Comparison of ENCODE assay signal across 29 mouse cellular contexts in genomic region chr16:30052271-30052670, GRCm38 (mm10). TPM values are rescaled to one million over a fixed set of nuclear protein-coding genes. Genes with fewer than 3 reads are reported as not detected.
A peak's percentile ranks its signal among the peaks of the same experiment; 100 is the strongest.
DNase-seq lines count a peak whose midpoint lies in the region; ATAC-seq and TF ChIP-seq lines count a peak whose summit lies in the region.
"Had no signal": no experiment of that assay in that cellular context is flagged by ENCODE, and none has a peak within 500 bp of the region (broad histone marks: within the 10 kb centered on the region; RNA-seq: fewer than 3 reads in every experiment).

No protein-coding gene starts in this region.

- H3K27me3 ChIP-seq in liver, embryonic 12.5 days (replicated peaks) = peaks cover 48% of the 10 kb centered on the region
- no peaks in the 10 kb centered on the region for H3K27me3 ChIP-seq in intestine, embryonic 15.5 days (replicated peaks)
- H3K27me3 ChIP-seq in stomach, embryonic 15.5 days (replicated peaks) = no peaks in the 10 kb centered on the region
- no peaks in the 10 kb centered on the region for H3K27me3 ChIP-seq in cerebellum, adult 2 months (ENCODE audit: control insufficient read depth, insufficient read depth, low read length)
- H3K27me3 ChIP-seq: embryonic facial prominence, embryonic 15.5 days; forebrain, embryonic 15.5 days; Patski had no signal

- H3K36me3 ChIP-seq in liver, embryonic 12.5 days = no peaks in the 10 kb centered on the region
- no peaks in the 10 kb centered on the region for H3K36me3 ChIP-seq in intestine, embryonic 15.5 days
- no peaks in the 10 kb centered on the region for H3K36me3 ChIP-seq in stomach, embryonic 15.5 days
- H3K36me3 ChIP-seq: embryonic facial prominence, embryonic 15.5 days; forebrain, embryonic 15.5 days; G1E; heart, embryonic 12.5 days; limb, embryonic 13.5 days; midbrain, embryonic 10.5 days; neural tube, embryonic 15.5 days had no signal

- peak; percentile 64 for ATAC-seq in liver, embryonic 12.5 days
- ATAC-seq in intestine, embryonic 15.5 days = peak; percentile 32
- no peak for ATAC-seq in stomach, embryonic 15.5 days (ENCODE audit: insufficient read depth, low FRiP score, low read depth)
- ATAC-seq: forebrain, embryonic 15.5 days; hindbrain, postnatal 0 days; Patski had no signal

- TF ChIP-seq CTCF in cerebellum, adult 2 months (IDR thresholded peaks at IDR 0.05; ENCODE audit: borderline replicate concordance, insufficient read depth, low read depth, low read length) = no peak

- 44% methylated on average over 2 of the region's 2 CpGs for WGBS in liver, embryonic 12.5 days (ENCODE audit: insufficient replicate concordance)
- 54% methylated on average over 2 of the region's 2 CpGs for WGBS in intestine, embryonic 15.5 days
- WGBS in stomach, embryonic 15.5 days = 54% methylated on average over 2 of the region's 2 CpGs
- WGBS in cerebellum, adult 2 months = 89% methylated on average over 2 of the region's 2 CpGs

- H3K9me3 ChIP-seq in liver, embryonic 12.5 days (replicated peaks) = no peaks in the 10 kb centered on the region
- H3K9me3 ChIP-seq in intestine, embryonic 15.5 days = no peaks in the 10 kb centered on the region
- no peaks in the 10 kb centered on the region for H3K9me3 ChIP-seq in stomach, embryonic 15.5 days
- H3K9me3 ChIP-seq: embryonic facial prominence, embryonic 15.5 days; forebrain, embryonic 15.5 days; G1E; heart, embryonic 12.5 days; limb, embryonic 13.5 days; midbrain, embryonic 10.5 days; neural tube, embryonic 15.5 days had no signal

- no peak overlapping the region for H3K4me2 ChIP-seq in liver, embryonic 12.5 days
- H3K4me2 ChIP-seq in intestine, embryonic 15.5 days (replicated peaks) = peak overlapping the region; percentile 15
- no peak overlapping the region for H3K4me2 ChIP-seq in stomach, embryonic 15.5 days
- H3K4me2 ChIP-seq: embryonic facial prominence, embryonic 15.5 days; forebrain, embryonic 15.5 days; heart, embryonic 12.5 days; limb, embryonic 13.5 days; neural tube, embryonic 15.5 days had no signal

- peaks cover 18% of the 10 kb centered on the region for H3K4me1 ChIP-seq in liver, embryonic 12.5 days
- peaks cover 17% of the 10 kb centered on the region for H3K4me1 ChIP-seq in intestine, embryonic 15.5 days (replicated peaks)
- peaks cover 22% of the 10 kb centered on the region for H3K4me1 ChIP-seq in stomach, embryonic 15.5 days
- no peaks in the 10 kb centered on the region for H3K4me1 ChIP-seq in cerebellum, adult 2 months (ENCODE audit: control insufficient read depth, insufficient read depth, low read length)
- H3K4me1 ChIP-seq: neural tube, embryonic 15.5 days had no signal

- TF ChIP-seq POLR2A in cerebellum, adult 2 months (IDR thresholded peaks at IDR 0.05; ENCODE audit: borderline replicate concordance, insufficient read depth, low read length) = no peak

- H3K27ac ChIP-seq in liver, embryonic 12.5 days = no peak overlapping the region
- peak overlapping the region; percentile 84 for H3K27ac ChIP-seq in intestine, embryonic 15.5 days
- peak overlapping the region; percentile 83 for H3K27ac ChIP-seq in stomach, embryonic 15.5 days
- no peak overlapping the region for H3K27ac ChIP-seq in cerebellum, adult 2 months (ENCODE audit: insufficient read depth, low read length)
- H3K27ac ChIP-seq: embryonic facial prominence, embryonic 15.5 days; forebrain, embryonic 15.5 days; hindbrain, postnatal 0 days; layer of hippocampus, adult 2 months; limb, embryonic 13.5 days; midbrain, embryonic 10.5 days; neural tube, embryonic 15.5 days had no signal

- H3K9ac ChIP-seq in liver, embryonic 12.5 days = no peak overlapping the region
- no peak overlapping the region for H3K9ac ChIP-seq in intestine, embryonic 15.5 days
- H3K9ac ChIP-seq in stomach, embryonic 15.5 days = no peak overlapping the region
- H3K9ac ChIP-seq: embryonic facial prominence, embryonic 15.5 days; forebrain, embryonic 15.5 days; heart, embryonic 12.5 days; limb, embryonic 13.5 days; neural tube, embryonic 15.5 days had no signal

- no peak for DNase-seq in liver
- DNase-seq in ZHBTc4 (ENCODE audit: low read depth, low spot score) = peak; percentile 34
- DNase-seq in cerebellum, adult 2 months = no peak
- no peak for DNase-seq in embryo, embryonic 10 days (ENCODE audit: low spot score)
- DNase-seq: adrenal gland, adult 8-10 months; B cell, adult 2 months; cerebellum, adult 18-20 months; cerebellum, postnatal 25 days; embryo, embryonic 11 days; gastrocnemius, postnatal 14 days; heart, adult 18-20 months; heart, postnatal 14 days; kidney, adult 8-10 months; kidney, postnatal 14 days; lung, adult 18-20 months; thymus, postnatal 14 days had no signal

- H3K4me3 ChIP-seq in liver, embryonic 12.5 days = no peak overlapping the region
- H3K4me3 ChIP-seq in intestine, embryonic 15.5 days (replicated peaks) = no peak overlapping the region
- no peak overlapping the region for H3K4me3 ChIP-seq in stomach, embryonic 15.5 days (replicated peaks)
- no peak overlapping the region for H3K4me3 ChIP-seq in cerebellum, adult 2 months (replicated peaks; ENCODE audit: insufficient read depth, low read depth, low read length)
- H3K4me3 ChIP-seq: embryonic facial prominence, embryonic 15.5 days; forebrain, embryonic 15.5 days; heart, embryonic 12.5 days; layer of hippocampus, adult 2 months; limb, embryonic 13.5 days; midbrain, embryonic 10.5 days; neural tube, embryonic 15.5 days had no signal

RNA-seq across cellular contexts. Expression of gene Hes1, which starts 11.9 kb away (rescaled TPM):
- 12.5 and 12.7 TPM in 2 replicates for polyA plus RNA-seq in liver, embryonic 12.5 days (2016; fragmentation: Nextera tagmentation; extraction: Ambion mirVana)
- 55.7 and 67.4 TPM in 2 replicates for polyA plus RNA-seq in intestine, embryonic 15.5 days (2015; fragmentation: Nextera tagmentation; extraction: Ambion mirVana)
- 64.4 and 67.1 TPM in 2 replicates for polyA plus RNA-seq in stomach, embryonic 15.5 days (2015; fragmentation: Nextera tagmentation; extraction: Ambion mirVana)
- 22.4 and 24.5 TPM in 2 replicates for polyA plus RNA-seq in cerebellum, adult 2 months (2012; rRNA removed)

Comparison
In these comparisons a context has a peak if more than half of its experiments do, and no peak if none do; other contexts are left out.
1. H3K27ac ChIP-seq: peak in intestine, embryonic 15.5 days (single experiment) and stomach, embryonic 15.5 days (single experiment); none in liver, embryonic 12.5 days (single experiment) and cerebellum, adult 2 months (single experiment).